Mouse (Mus musculus) embryonic facial prominence, embryonic 15.5 days (tissue): ENCODE measurements around the gene Ints11. TPM values are rescaled to one million over a fixed set of nuclear protein-coding genes. Genes with fewer than 3 reads are reported as not detected.

Source experiments
- ATAC-seq: fragments of 200-750 bp; cut with Nextera tagmentation; 2 replicates; pipeline ENCODE4 v1.8.0; 2017; ENCODE audit warnings: low read depth, moderate TSS enrichment; ENCODE audit not compliant: insufficient number of reproducible peaks, low FRiP score, low TSS enrichment
- H3K27ac ChIP-seq: fragments of 300-500 bp; sonication (generic); replicated peaks from 2 replicates; pipeline ENCODE4 v1.5.1; 2015; ENCODE audit warnings: mild to moderate bottlenecking, inconsistent platforms
- H3K27me3 ChIP-seq: fragments of 300-500 bp; sonication (generic); 2 replicates; pipeline ENCODE4 v1.6.1; 2015; ENCODE audit warnings: inconsistent platforms
- H3K36me3 ChIP-seq: fragments of 300-500 bp; sonication (generic); 2 replicates; pipeline ENCODE4 v1.6.1; 2015; ENCODE audit warnings: mild to moderate bottlenecking, inconsistent platforms
- H3K4me1 ChIP-seq: fragments of 300-500 bp; sonication (generic); 2 replicates; pipeline ENCODE4 v1.6.1; 2015; ENCODE audit warnings: inconsistent platforms
- H3K4me2 ChIP-seq: fragments of 300-500 bp; sonication (generic); replicated peaks from 2 replicates; pipeline ENCODE4 v1.6.1; 2015; ENCODE audit warnings: mild to moderate bottlenecking, inconsistent platforms
- H3K4me3 ChIP-seq: fragments of 300-500 bp; sonication (generic); replicated peaks from 2 replicates; pipeline ENCODE4 v1.5.1; 2015; ENCODE audit warnings: mild to moderate bottlenecking, inconsistent platforms
- H3K9ac ChIP-seq: fragments of 300-500 bp; sonication (generic); 2 replicates; pipeline ENCODE4 v1.6.1; 2015; ENCODE audit warnings: inconsistent platforms
- H3K9me3 ChIP-seq: fragments of 300-500 bp; sonication (generic); replicated peaks from 2 replicates; pipeline ENCODE4 v1.6.1; 2016; ENCODE audit warnings: inconsistent platforms
- WGBS: fragments of 180-500 bp; shearing (Covaris S2); methylation state at CpG from one replicate; pipeline ENCODE4 v1.1.7; 2015; 5-methylcytosine and 5-hydroxymethylcytosine counted together
- polyA plus RNA-seq: library from polyadenylated mRNA; unstranded; fragments of >200 nt; fragmentation: Nextera tagmentation; extraction: Ambion mirVana; gene quantifications from 2 replicates; pipeline ENCODE4 v1.2.1, GENCODE M21; 2015

Gene Ints11
- polyA plus RNA-seq, result 71.7 and 73.1 TPM in 2 replicates

DNA sequence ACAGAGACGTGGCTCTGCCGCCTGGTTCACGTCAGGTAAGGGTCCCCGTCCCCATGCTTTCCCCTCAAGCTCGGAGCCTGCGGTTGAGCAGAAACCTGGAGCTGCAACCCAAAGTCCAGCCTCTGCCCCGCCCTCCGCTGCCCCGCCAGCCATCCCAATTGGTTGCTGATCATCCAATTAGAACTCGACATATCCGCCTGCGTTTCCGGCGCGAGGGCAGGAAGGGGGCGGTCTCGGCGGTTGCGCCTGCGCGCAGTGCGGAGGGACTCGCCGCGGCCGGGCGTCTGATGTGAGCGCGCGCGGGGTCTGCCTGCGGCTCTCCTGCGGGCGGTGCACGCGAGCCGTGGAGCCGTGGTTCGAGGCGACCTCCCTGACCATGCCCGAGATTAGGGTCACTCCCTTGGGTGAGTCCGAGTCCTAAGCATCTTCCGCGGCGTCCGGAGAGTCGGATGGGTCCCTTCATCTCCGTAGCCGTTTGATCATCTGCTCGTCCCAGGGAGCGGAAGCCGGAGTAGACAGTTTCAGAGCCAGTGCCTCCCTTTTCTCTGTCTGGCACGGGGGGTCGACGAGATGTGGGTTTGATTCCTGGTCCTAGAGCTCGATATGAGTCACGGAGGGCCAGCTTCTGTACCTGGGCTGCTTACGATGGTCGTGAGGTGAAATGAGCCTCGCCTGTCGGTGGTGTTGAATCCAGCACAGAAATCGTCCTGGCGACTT lies at the start of gene Ints11, which contains the start of gene Cptp:
Ints11 (plus strand) TSS at position 230 of the 717 bp plus-strand sequence.
Cptp (minus strand) TSS at position 124 of the 717 bp plus-strand sequence.
- H3K4me1 ChIP-seq, result peaks cover 26% of the 10 kb centered on the region
- peaks cover 53% of the 10 kb centered on the region for H3K36me3 ChIP-seq
- ATAC-seq, result peak; percentile 95
- peak within 1 kb of the TSS; percentile 71 for H3K9ac ChIP-seq
- H3K4me3 ChIP-seq, result peak within 1 kb of the TSS; percentile 78
- no peaks in the 10 kb centered on the region for H3K9me3 ChIP-seq
- H3K4me2 ChIP-seq, result peak within 1 kb of the TSS; percentile 93
- H3K27me3 ChIP-seq, result no peaks in the 10 kb centered on the region
- peak within 1 kb of the TSS; percentile 48; the same call in 1 of the 2 replicates for H3K27ac ChIP-seq
- WGBS, result under 1% methylated on average over 63 of the region's 63 CpGs

DNA sequence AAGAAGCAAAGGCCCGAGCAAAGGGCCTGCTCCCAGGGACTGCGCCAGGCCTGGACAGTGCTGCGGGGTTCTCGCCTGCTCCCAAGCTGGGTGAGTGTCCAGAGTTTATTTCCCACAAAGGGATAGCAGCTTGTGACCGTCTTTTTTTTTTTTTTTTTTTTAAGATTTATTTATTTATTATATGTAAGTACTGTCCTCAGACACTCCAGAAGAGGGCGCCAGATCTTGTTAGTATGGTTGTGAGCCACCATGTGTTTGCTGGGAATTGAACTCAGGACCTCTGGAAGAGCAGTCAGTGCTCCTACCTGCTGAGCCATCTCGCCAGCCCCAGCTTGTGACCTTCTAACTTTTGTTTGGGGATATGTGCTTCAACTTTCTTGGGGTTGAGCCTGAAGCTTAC lies 48.3 kb upstream of the Ints11 start:
- Histone ChIP-seq H3K9ac (no peak overlapping the region), H3K27me3 (no peaks in the 10 kb centered on the region), H3K36me3 (peaks cover 94% of the 10 kb centered on the region), H3K4me1 (no peaks in the 10 kb centered on the region), H3K4me3 (no peak overlapping the region), H3K27ac (no peak overlapping the region), H3K4me2 (no peak overlapping the region), H3K9me3 (no peaks in the 10 kb centered on the region)
- no peak for ATAC-seq
- 78% methylated on average over 7 of the region's 7 CpGs for WGBS

DNA sequence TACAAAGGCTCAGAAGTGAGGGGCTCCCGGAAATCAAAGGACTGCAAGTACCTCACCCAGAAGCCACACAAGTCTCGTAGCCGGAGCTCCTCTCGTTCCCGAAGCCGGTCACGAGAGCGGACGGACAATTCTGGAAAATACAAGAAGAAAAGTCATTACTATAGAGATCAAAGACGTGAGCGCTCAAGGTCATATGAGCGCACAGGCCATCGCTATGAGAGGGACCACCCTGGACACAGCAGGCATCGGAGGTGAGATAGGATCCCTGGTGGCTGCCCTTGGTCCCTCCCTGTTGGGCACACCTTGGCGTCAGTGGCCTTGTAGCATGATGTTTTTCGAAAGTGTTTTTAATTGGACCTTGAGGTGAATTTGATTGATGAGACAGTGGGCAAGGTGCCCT lies 45.9 kb upstream of the Ints11 start:
- no peak for ATAC-seq
- 94% methylated on average over 16 of the region's 16 CpGs for WGBS
- H3K4me3 ChIP-seq, result no peak overlapping the region
- no peak overlapping the region for H3K27ac ChIP-seq
- H3K4me1 ChIP-seq, result no peaks in the 10 kb centered on the region
- H3K36me3 ChIP-seq, result peaks cover 87% of the 10 kb centered on the region
- no peak overlapping the region for H3K9ac ChIP-seq
- no peaks in the 10 kb centered on the region for H3K9me3 ChIP-seq
- H3K4me2 ChIP-seq, result no peak overlapping the region
- H3K27me3 ChIP-seq, result no peaks in the 10 kb centered on the region

- WGBS, result 83% methylated on average over 4 of the region's 4 CpGs
- Histone ChIP-seq H3K4me3 (no peak overlapping the region), H3K9ac (no peak overlapping the region), H3K27me3 (no peaks in the 10 kb centered on the region), H3K9me3 (no peaks in the 10 kb centered on the region), H3K36me3 (peaks cover 34% of the 10 kb centered on the region), H3K4me1 (peaks cover 29% of the 10 kb centered on the region), H3K27ac (no peak overlapping the region), H3K4me2 (no peak overlapping the region)
- ATAC-seq, result no peak
Observed at GRCm38 (mm10) chr4:155829866-155830265, 39.5 kb upstream of the Ints11 start.

DNA sequence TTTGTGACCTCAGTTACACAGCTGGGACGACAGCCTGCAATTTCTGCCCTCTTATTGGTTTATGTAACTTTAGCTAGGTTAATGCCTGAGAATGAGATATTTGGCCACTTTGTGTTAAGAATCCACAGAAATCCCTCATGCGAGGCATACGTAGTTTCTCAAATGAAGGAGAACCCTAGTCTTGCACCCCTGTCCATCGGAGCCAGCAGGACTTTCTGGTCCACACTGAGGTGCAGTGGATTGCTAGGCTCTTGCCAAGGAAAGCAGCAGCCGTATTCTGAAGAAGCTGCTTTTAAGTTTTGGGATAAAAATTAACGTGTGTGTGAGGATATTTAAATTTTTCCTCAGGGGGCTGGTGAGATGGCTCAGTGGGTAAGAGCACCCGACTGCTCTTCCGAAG lies 38.8 kb upstream of the Ints11 start:
- Histone ChIP-seq H3K27ac (peak overlapping the region; percentile 93), H3K9ac (no peak overlapping the region), H3K4me1 (peaks cover 29% of the 10 kb centered on the region), H3K36me3 (peaks cover 27% of the 10 kb centered on the region), H3K27me3 (no peaks in the 10 kb centered on the region), H3K4me3 (peak overlapping the region; percentile 67), H3K4me2 (peak overlapping the region; percentile 78), H3K9me3 (no peaks in the 10 kb centered on the region)
- WGBS, result 50% methylated on average over 8 of the region's 8 CpGs
- ATAC-seq, result no peak

- Histone ChIP-seq H3K4me2 (peak within 1 kb of the TSS; percentile 78), H3K36me3 (peaks cover 24% of the 10 kb centered on the region), H3K9me3 (no peaks in the 10 kb centered on the region), H3K27ac (peak within 1 kb of the TSS; percentile 93), H3K9ac (peak within 1 kb of the TSS; percentile 78), H3K4me1 (peaks cover 29% of the 10 kb centered on the region), H3K27me3 (no peaks in the 10 kb centered on the region), H3K4me3 (peak within 1 kb of the TSS; percentile 67)
- peak; percentile 92 for ATAC-seq
- under 1% methylated on average over 49 of the region's 49 CpGs for WGBS
Observed at GRCm38 (mm10) chr4:155831205-155831766, 38.1 kb upstream of the Ints11 start, which contains the start of gene Aurkaip1. Gene Aurkaip1 (plus strand): TSS chr4:155831272.

GRCm38 (mm10) chr4:155831831-155832230 lies 37.5 kb upstream of the Ints11 start:
- Histone ChIP-seq H3K4me2 (peak overlapping the region; percentile 78), H3K36me3 (peaks cover 19% of the 10 kb centered on the region), H3K9me3 (no peaks in the 10 kb centered on the region), H3K27ac (peak overlapping the region; percentile 93), H3K27me3 (no peaks in the 10 kb centered on the region), H3K9ac (peak overlapping the region; percentile 78), H3K4me1 (peaks cover 29% of the 10 kb centered on the region), H3K4me3 (peak overlapping the region; percentile 67)
- ATAC-seq, result no peak
- under 1% methylated on average over 25 of the region's 25 CpGs for WGBS

DNA sequence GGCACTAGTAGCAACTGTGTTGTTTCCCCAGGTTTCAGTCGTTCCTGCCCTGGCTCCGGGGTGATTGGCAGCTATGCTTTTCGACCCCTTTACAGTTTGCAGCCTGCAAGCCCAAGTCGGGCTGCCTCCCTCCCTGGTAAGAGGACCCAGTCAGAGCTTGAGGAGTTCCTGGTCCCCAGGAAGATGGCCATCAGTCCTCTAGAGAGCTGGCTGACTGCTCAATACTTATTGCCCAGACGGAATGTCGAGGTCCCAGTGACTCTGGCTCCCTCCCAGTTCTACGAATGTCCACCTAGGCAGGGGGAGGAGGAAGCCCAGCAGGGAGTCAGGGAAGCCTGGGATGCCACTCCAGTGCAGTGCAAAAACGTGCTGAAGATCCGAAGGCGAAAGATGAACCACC lies 37.0 kb upstream of the Ints11 start:
- Histone ChIP-seq H3K9ac (peak overlapping the region; percentile 78), H3K27me3 (no peaks in the 10 kb centered on the region), H3K36me3 (peaks cover 15% of the 10 kb centered on the region), H3K27ac (peak overlapping the region; percentile 93), H3K4me1 (peaks cover 31% of the 10 kb centered on the region), H3K4me2 (peak overlapping the region; percentile 78), H3K9me3 (no peaks in the 10 kb centered on the region), H3K4me3 (peak overlapping the region; percentile 67)
- no peak for ATAC-seq
- WGBS, result 48% methylated on average over 10 of the region's 10 CpGs

DNA sequence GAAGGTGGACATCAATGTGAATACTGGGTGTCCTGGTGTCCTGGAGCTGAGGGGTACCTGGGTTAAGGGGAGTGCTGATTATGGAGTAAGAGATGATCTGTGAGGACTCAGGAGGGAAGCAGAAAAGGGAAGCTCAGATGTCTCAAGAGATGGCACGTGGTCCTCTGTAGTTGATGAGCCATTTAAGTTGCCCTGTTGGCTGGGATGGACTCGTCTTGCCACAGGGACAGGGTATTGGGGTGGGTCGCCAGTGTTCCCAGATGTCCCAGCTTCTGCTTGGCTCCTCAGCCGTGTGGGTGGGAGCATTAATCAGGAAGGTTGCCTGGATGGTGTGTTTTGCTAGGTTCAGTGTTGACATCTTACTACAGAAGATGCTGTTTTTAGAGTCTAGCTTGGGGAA lies 36.1 kb upstream of the Ints11 start:
- Histone ChIP-seq H3K9ac (no peak overlapping the region), H3K4me1 (peaks cover 40% of the 10 kb centered on the region), H3K4me2 (no peak overlapping the region), H3K27ac (no peak overlapping the region), H3K27me3 (no peaks in the 10 kb centered on the region), H3K36me3 (peaks cover 9% of the 10 kb centered on the region), H3K9me3 (no peaks in the 10 kb centered on the region), H3K4me3 (no peak overlapping the region)
- WGBS, result 83% methylated on average over 4 of the region's 4 CpGs
- ATAC-seq, result no peak

DNA sequence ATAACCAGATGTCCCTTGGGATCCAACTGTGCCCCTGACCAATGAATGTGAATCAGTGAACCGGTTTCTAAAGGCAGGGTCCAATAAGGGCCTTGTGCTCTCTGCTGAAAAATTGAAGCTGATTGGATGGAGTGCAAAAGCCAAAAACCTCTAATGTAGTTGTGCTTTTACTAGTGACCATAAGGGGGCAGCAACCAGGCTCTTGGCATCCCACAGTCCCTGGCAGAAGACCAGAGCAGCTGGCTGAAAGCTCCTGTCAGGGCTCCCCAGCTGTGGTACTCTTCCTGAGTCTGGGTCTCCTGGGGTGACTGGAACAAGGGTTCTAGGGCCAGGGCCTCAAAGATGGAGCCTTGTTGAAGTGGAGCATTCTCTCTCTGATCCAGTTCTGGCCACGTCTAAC lies 35.5 kb upstream of the Ints11 start:
- Histone ChIP-seq H3K4me3 (no peak overlapping the region), H3K4me2 (peak overlapping the region; percentile 12; the same call in 1 of the 2 replicates), H3K4me1 (peaks cover 45% of the 10 kb centered on the region), H3K36me3 (peaks cover 9% of the 10 kb centered on the region), H3K9me3 (no peaks in the 10 kb centered on the region), H3K9ac (no peak overlapping the region), H3K27me3 (no peaks in the 10 kb centered on the region), H3K27ac (peak overlapping the region; percentile 81)
- no peak for ATAC-seq
- WGBS, result 22% methylated on average over 2 of the region's 2 CpGs

GRCm38 (mm10) chr4:155837404-155838010 lies 31.8 kb upstream of the Ints11 start:
- no peak overlapping the region for H3K9ac ChIP-seq
- WGBS, result 64% methylated on average over 11 of the region's 11 CpGs
- H3K9me3 ChIP-seq, result no peaks in the 10 kb centered on the region
- H3K27me3 ChIP-seq, result no peaks in the 10 kb centered on the region
- H3K4me1 ChIP-seq, result peaks cover 65% of the 10 kb centered on the region
- peak overlapping the region; percentile 22; the same call in 1 of the 2 replicates for H3K4me2 ChIP-seq
- no peak for ATAC-seq
- H3K36me3 ChIP-seq, result peaks cover 11% of the 10 kb centered on the region
- peak overlapping the region; percentile 89 for H3K27ac ChIP-seq
- no peak overlapping the region for H3K4me3 ChIP-seq
